In the genomic region with DNA sequence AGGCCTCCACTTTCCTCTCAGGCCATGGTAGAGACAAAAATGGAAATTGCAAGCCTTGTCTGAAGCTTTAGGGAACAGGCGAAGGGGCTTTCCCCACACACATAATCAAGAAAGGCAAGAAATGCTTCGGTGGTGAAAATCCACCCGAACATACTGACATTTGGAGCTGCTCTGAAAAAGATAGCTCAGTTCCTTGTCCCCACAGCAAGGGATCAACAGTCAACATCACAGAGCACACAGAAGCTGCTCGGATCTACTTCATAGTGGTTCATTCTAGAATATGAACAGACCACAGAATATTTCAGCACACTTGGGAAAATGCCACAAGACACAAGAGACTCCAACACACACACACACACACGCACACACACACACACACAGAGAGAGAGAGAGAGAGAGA, we compare ENCODE assay signal across 25 mouse cellular contexts. TPM values are rescaled to one million over a fixed set of nuclear protein-coding genes. Genes with fewer than 3 reads are reported as not detected.
DNase-seq lines count a peak whose midpoint lies in the region; ATAC-seq and TF ChIP-seq lines count a peak whose summit lies in the region.
"Had no signal": no experiment of that assay in that cellular context is flagged by ENCODE, and none has a peak within 500 bp of the region (broad histone marks: within the 10 kb centered on the region; RNA-seq: fewer than 3 reads in every experiment).

No protein-coding gene starts in this region.

- H3K27me3 ChIP-seq in MEL (ENCODE audit: control insufficient read depth in 1 of 2, insufficient read depth in 2 of 2, low read length in 2 of 2), result no peaks in the 10 kb centered on the region
- H3K27me3 ChIP-seq in kidney, embryonic 16.5 days (ENCODE audit: insufficient read depth, low read length), result no peaks in the 10 kb centered on the region
- no peaks in the 10 kb centered on the region for H3K27me3 ChIP-seq in embryonic facial prominence, embryonic 10.5 days (replicated peaks; ENCODE audit: low read depth, poor library complexity, severe bottlenecking)
- H3K27me3 ChIP-seq: embryonic facial prominence, embryonic 12.5 days; forebrain, embryonic 12.5 days; intestine, embryonic 15.5 days; limb, embryonic 13.5 days had no signal

- 90% methylated on average over 5 of the region's 5 CpGs for WGBS in kidney, embryonic 16.5 days
- WGBS in embryonic facial prominence, embryonic 10.5 days, result 85% methylated on average over 5 of the region's 5 CpGs

- no peak for TF ChIP-seq CTCF in MEL (IDR thresholded peaks at IDR 0.05 in 2 of 3, conservative IDR thresholded peaks at IDR 0.05 in 1 of 3; ENCODE audit: control insufficient read depth in 1 of 3, insufficient read depth in 1 of 3, low read depth in 2 of 3, low read length in 3 of 3, poor library complexity in 1 of 3, severe bottlenecking in 1 of 3)

- H3K36me3 ChIP-seq in MEL (ENCODE audit: control insufficient read depth in 1 of 2, insufficient read depth in 2 of 2, low read length in 2 of 2), result peaks cover 0 to 4% of the 10 kb centered on the region in 2 experiments; a peak in 2 of 4 replicates
- no peaks in the 10 kb centered on the region for H3K36me3 ChIP-seq in kidney, embryonic 16.5 days (ENCODE audit: insufficient read depth, low read length)
- H3K36me3 ChIP-seq in embryonic facial prominence, embryonic 10.5 days (replicated peaks), result no peaks in the 10 kb centered on the region
- H3K36me3 ChIP-seq: embryonic facial prominence, embryonic 12.5 days; forebrain, embryonic 12.5 days; hindbrain, embryonic 10.5 days; intestine, embryonic 15.5 days; limb, embryonic 13.5 days; midbrain, embryonic 10.5 days had no signal

- peak overlapping the region; percentile 63 for H3K9ac ChIP-seq in MEL (ENCODE audit: control insufficient read depth, low read depth, low read length, poor library complexity, severe bottlenecking)
- H3K9ac ChIP-seq in kidney, embryonic 16.5 days (replicated peaks; ENCODE audit: low read length), result no peak overlapping the region
- H3K9ac ChIP-seq: embryonic facial prominence, embryonic 12.5 days; forebrain, embryonic 12.5 days; intestine, embryonic 15.5 days; limb, embryonic 13.5 days had no signal

- ATAC-seq in granulocyte monocyte progenitor cell, adult 5-6 weeks (replicated peaks; ENCODE audit: poor library complexity, severe bottlenecking), result peak; percentile 75
- peak; percentile 69 for ATAC-seq in megakaryocyte progenitor cell, adult 5-6 weeks (replicated peaks; ENCODE audit: poor library complexity)
- ATAC-seq in kidney, embryonic 16.5 days (ENCODE audit: low FRiP score, low TSS enrichment), result no peak
- ATAC-seq: hindbrain, embryonic 16.5 days; intestine, embryonic 15.5 days had no signal

- no peak for TF ChIP-seq RAD21 in MEL (IDR thresholded peaks at IDR 0.05; ENCODE audit: low read depth, low read length)

- TF ChIP-seq POLR2A in MEL (IDR thresholded peaks at IDR 0.05; ENCODE audit: control insufficient read depth in 1 of 2, insufficient read depth in 1 of 2, low read depth in 1 of 2, low read length in 2 of 2, poor library complexity in 1 of 2), result no peak

- TF ChIP-seq EP300 in MEL (IDR thresholded peaks at IDR 0.05; ENCODE audit: low read depth in 1 of 2, low read length in 2 of 2), result peak in 1 of 2 experiments; percentile 23; a peak in 1 of 4 replicates

- H3K4me3 ChIP-seq in MEL (ENCODE audit: control insufficient read depth in 1 of 2, insufficient read depth in 1 of 2, low read depth in 2 of 2, low read length in 2 of 2), result peak overlapping the region; percentile 45 to 58
- no peak overlapping the region for H3K4me3 ChIP-seq in kidney, embryonic 16.5 days (ENCODE audit: low read length)
- no peak overlapping the region for H3K4me3 ChIP-seq in embryonic facial prominence, embryonic 10.5 days
- H3K4me3 ChIP-seq: embryonic facial prominence, embryonic 12.5 days; forebrain, embryonic 12.5 days; gastrocnemius, adult 2 months; hindbrain, embryonic 10.5 days; intestine, embryonic 15.5 days; limb, embryonic 13.5 days; midbrain, embryonic 10.5 days had no signal

- H3K4me1 ChIP-seq in MEL (ENCODE audit: control insufficient read depth in 1 of 2, insufficient read depth in 2 of 2, low read length in 2 of 2), result no peaks in the 10 kb centered on the region; a peak in 2 of 4 replicates
- H3K4me1 ChIP-seq in kidney, embryonic 16.5 days (ENCODE audit: insufficient read depth, low read length), result no peaks in the 10 kb centered on the region
- no peaks in the 10 kb centered on the region for H3K4me1 ChIP-seq in embryonic facial prominence, embryonic 10.5 days
- H3K4me1 ChIP-seq: embryonic facial prominence, embryonic 12.5 days; forebrain, embryonic 12.5 days; hindbrain, embryonic 10.5 days; intestine, embryonic 15.5 days; limb, embryonic 13.5 days; midbrain, embryonic 10.5 days had no signal

- no peak overlapping the region for H3K4me2 ChIP-seq in kidney, embryonic 16.5 days (replicated peaks; ENCODE audit: low read depth, low read length)
- H3K4me2 ChIP-seq: embryonic facial prominence, embryonic 12.5 days; forebrain, embryonic 12.5 days; heart, embryonic 11.5 days; intestine, embryonic 15.5 days; limb, embryonic 13.5 days had no signal

- DNase-seq in 416B (ENCODE audit: low read depth) (peak; percentile 49), MEL (ENCODE audit: low read depth, low spot score) (peak; percentile 69)
- DNase-seq in embryonic facial prominence, embryonic 10.5 days (ENCODE audit: low spot score), result no peak
- no peak for DNase-seq in lung, postnatal 14 days
- DNase-seq: adrenal gland, postnatal 14 days; cerebellum, adult 11-12 months; cerebellum, postnatal 10 days; gastrocnemius, adult 2 months; kidney, adult 8-10 months; kidney, postnatal 25 days; layer of hippocampus, postnatal 36 days; lung, adult 18-20 months; right cerebral cortex, postnatal 14 days; spleen, adult 18-20 months had no signal

- H3K9me3 ChIP-seq in MEL (replicated peaks; ENCODE audit: insufficient read depth, low read length), result no peaks in the 10 kb centered on the region
- peaks cover 9% of the 10 kb centered on the region; the same call in 1 of the 2 replicates for H3K9me3 ChIP-seq in kidney, embryonic 16.5 days (ENCODE audit: low read length)
- no peaks in the 10 kb centered on the region for H3K9me3 ChIP-seq in embryonic facial prominence, embryonic 10.5 days
- H3K9me3 ChIP-seq: embryonic facial prominence, embryonic 12.5 days; forebrain, embryonic 12.5 days; intestine, embryonic 15.5 days had no signal

- H3K79me2 ChIP-seq in MEL (ENCODE audit: control insufficient read depth, insufficient read depth, low read length, poor library complexity), result no peaks in the 10 kb centered on the region

- peak overlapping the region; percentile 52 for H3K27ac ChIP-seq in MEL (ENCODE audit: control insufficient read depth, low read depth, low read length)
- no peak overlapping the region for H3K27ac ChIP-seq in kidney, embryonic 16.5 days (ENCODE audit: low read length)
- H3K27ac ChIP-seq in embryonic facial prominence, embryonic 10.5 days (replicated peaks), result no peak overlapping the region
- H3K27ac ChIP-seq: embryonic facial prominence, embryonic 12.5 days; forebrain, embryonic 12.5 days; gastrocnemius, adult 2 months; hindbrain, embryonic 10.5 days; intestine, embryonic 15.5 days; limb, embryonic 13.5 days; midbrain, embryonic 10.5 days had no signal

TF ChIP-seq in MEL, 35 proteins besides CTCF, POLR2A, EP300 and RAD21:
- TF ChIP-seq ZMIZ1 (IDR thresholded peaks at IDR 0.05; ENCODE audit: low read depth, low read length) (no peak), MAZ (IDR thresholded peaks at IDR 0.05; ENCODE audit: low read depth, low read length) (0 out of 2 replicates have a peak, but pooled peaks have one; percentile 45)

RNA-seq across cellular contexts. Expression of gene Tbc1d8, which starts 14.6 kb away (rescaled TPM):
- 1.5 TPM in 2 replicates for total RNA-seq in MEL (2012; rRNA removed)
- 1 to 10 TPM in 1 of 2 experiments, not detected in 1; 2.4 TPM for polyA plus RNA-seq in MEL (2012; ENCODE audit: insufficient read depth in 1 of 2, insufficient read length in 2 of 2, low read depth in 1 of 2, low replicate concordance in 2 of 2, missing spikeins in 1 of 2)
- 14.2 and 44.5 TPM in 2 replicates for total RNA-seq in granulocyte monocyte progenitor cell, adult 5-6 weeks (2014; fragmentation: Nextera tagmentation)
- total RNA-seq in granulocyte monocyte progenitor cell, adult 5-6 weeks (2017), result 9.7 and 13.8 TPM in 2 replicates
- 27.7 and 29.1 TPM in 2 replicates for total RNA-seq in megakaryocyte progenitor cell, adult 5-6 weeks (2015)
- 13.0 and 15.9 TPM in 2 replicates for total RNA-seq in megakaryocyte progenitor cell, adult 5-6 weeks (2017)
- 10.1 and 10.3 TPM in 2 replicates for polyA plus RNA-seq in kidney, embryonic 16.5 days (2015; fragmentation: Nextera tagmentation; extraction: Ambion mirVana)
- polyA plus RNA-seq in embryonic facial prominence, embryonic 10.5 days (2016; fragmentation: Nextera tagmentation; extraction: Ambion mirVana), result 5.2 and 5.3 TPM in 2 replicates

RNA-seq across cellular contexts. Expression of gene Cnot11, which starts 41.6 kb away (rescaled TPM):
- total RNA-seq in MEL (2012; rRNA removed), result 20.0 and 21.1 TPM in 2 replicates
- 10 to 100 TPM; 37.9 to 46.0 TPM for polyA plus RNA-seq in MEL (2012; ENCODE audit: insufficient read depth in 1 of 2, insufficient read length in 2 of 2, low read depth in 1 of 2, low replicate concordance in 2 of 2, missing spikeins in 1 of 2)
- total RNA-seq in granulocyte monocyte progenitor cell, adult 5-6 weeks (2014; fragmentation: Nextera tagmentation), result 16.3 and 28.7 TPM in 2 replicates
- total RNA-seq in granulocyte monocyte progenitor cell, adult 5-6 weeks (2017), result 25.9 and 28.3 TPM in 2 replicates
- 24.4 and 32.5 TPM in 2 replicates for total RNA-seq in megakaryocyte progenitor cell, adult 5-6 weeks (2015)
- total RNA-seq in megakaryocyte progenitor cell, adult 5-6 weeks (2017), result 25.4 and 29.1 TPM in 2 replicates
- polyA plus RNA-seq in kidney, embryonic 16.5 days (2015; fragmentation: Nextera tagmentation; extraction: Ambion mirVana), result 14.6 and 15.6 TPM in 2 replicates
- polyA plus RNA-seq in embryonic facial prominence, embryonic 10.5 days (2016; fragmentation: Nextera tagmentation; extraction: Ambion mirVana), result 23.2 and 25.3 TPM in 2 replicates

Comparison
In these comparisons a context has a peak if more than half of its experiments do, and no peak if none do; other contexts are left out.
1. DNase-seq: peak in 416B (single experiment) and MEL (single experiment); none in embryonic facial prominence, embryonic 10.5 days (single experiment) and lung, postnatal 14 days (single experiment).
2. H3K4me3 ChIP-seq: peak in MEL (2 of 2); none in kidney, embryonic 16.5 days (single experiment) and embryonic facial prominence, embryonic 10.5 days (single experiment).